Mouse (Mus musculus): ENCODE results near the gene Syt7.
A peak's percentile ranks its signal among the peaks of the same experiment; 100 is the strongest.

Syt7 gene

GRCm38 (mm10) chr19:10424751-10425150, 35.9 kb downstream of the Syt7 start:
- no peak for DNase-seq (ENCODE audit: low spot score in 2 of 2)

- DNase-seq (ENCODE audit: low spot score in 2 of 2): no peak
Measured at GRCm38 (mm10) chr19:10425484-10426270, 36.8 kb downstream of the Syt7 start.

- no peak for DNase-seq (ENCODE audit: low spot score in 2 of 2)
Measured at GRCm38 (mm10) chr19:10426312-10426711, 37.4 kb downstream of the Syt7 start.

- DNase-seq (ENCODE audit: low spot score in 2 of 2): no peak
Measured at GRCm38 (mm10) chr19:10426793-10427192, 37.9 kb downstream of the Syt7 start.

- DNase-seq (ENCODE audit: low spot score in 2 of 2): no peak
Measured at GRCm38 (mm10) chr19:10427431-10427830, 38.5 kb downstream of the Syt7 start.

- no peak for DNase-seq (ENCODE audit: low spot score in 2 of 2)
Measured at GRCm38 (mm10) chr19:10429371-10429770, 40.5 kb downstream of the Syt7 start.

- DNase-seq (ENCODE audit: low spot score in 2 of 2): no peak
Measured at GRCm38 (mm10) chr19:10431410-10431809, 42.5 kb downstream of the Syt7 start.

GRCm38 (mm10) chr19:10431841-10432240, 43.0 kb downstream of the Syt7 start:
- DNase-seq (ENCODE audit: low spot score in 2 of 2): no peak

- no peak for DNase-seq (ENCODE audit: low spot score in 2 of 2)
Measured at GRCm38 (mm10) chr19:10433225-10433624, 44.3 kb downstream of the Syt7 start.

- DNase-seq (ENCODE audit: low spot score in 2 of 2): peak; percentile 58 to 66
Measured at GRCm38 (mm10) chr19:10433879-10434540, 45.1 kb downstream of the Syt7 start.

GRCm38 (mm10) chr19:10434927-10435326, 46.0 kb downstream of the Syt7 start:
- no peak for DNase-seq (ENCODE audit: low spot score in 2 of 2)

GRCm38 (mm10) chr19:10435908-10436307, 47.0 kb downstream of the Syt7 start:
- DNase-seq (ENCODE audit: low spot score in 2 of 2): peak in 1 of 2 experiments; percentile 57

GRCm38 (mm10) chr19:10436726-10437125, 47.8 kb downstream of the Syt7 start:
- no peak for DNase-seq (ENCODE audit: low spot score in 2 of 2)

- no peak for DNase-seq (ENCODE audit: low spot score in 2 of 2)
Measured at GRCm38 (mm10) chr19:10437521-10437920, 48.6 kb downstream of the Syt7 start.

GRCm38 (mm10) chr19:10444685-10445369, 55.9 kb downstream of the Syt7 start:
- DNase-seq (ENCODE audit: low spot score in 2 of 2): no peak

GRCm38 (mm10) chr19:10448275-10448674, 59.4 kb downstream of the Syt7 start:
- DNase-seq (ENCODE audit: low spot score in 2 of 2): no peak

- DNase-seq (ENCODE audit: low spot score in 2 of 2): no peak
Measured at GRCm38 (mm10) chr19:10449190-10449589, 60.3 kb downstream of the Syt7 start.

- DNase-seq (ENCODE audit: low spot score in 2 of 2): peak in 1 of 2 experiments; percentile 61
Measured at GRCm38 (mm10) chr19:10449708-10450107, 60.8 kb downstream of the Syt7 start.

- no peak for DNase-seq (ENCODE audit: low spot score in 2 of 2)
Measured at GRCm38 (mm10) chr19:10454718-10455436, 66.0 kb downstream of the Syt7 start.

GRCm38 (mm10) chr19:10455437-10455806, 66.5 kb downstream of the Syt7 start:
- no peak for DNase-seq (ENCODE audit: low spot score in 2 of 2)

- peak; percentile 62 to 64 for DNase-seq (ENCODE audit: low spot score in 2 of 2)
Measured at GRCm38 (mm10) chr19:10456752-10457483, 68.0 kb downstream of the Syt7 start, which contains the start of gene Lrrc10b. TSS of gene Lrrc10b (minus strand) at chr19:10457473.

All from right cerebral cortex, postnatal 36 days (tissue).